23 mouse cellular contexts compared by ENCODE assay signal in genomic region chr2:166563076-166563475, GRCm38 (mm10).
"Had no signal": no experiment of that assay in that cellular context is flagged by ENCODE, and none has a peak within 500 bp of the region (broad histone marks: within the 10 kb centered on the region; RNA-seq: fewer than 3 reads in every experiment).

No protein-coding gene starts in this region.

- H3K27me3 ChIP-seq: heart, embryonic 12.5 days; intestine, embryonic 15.5 days; liver, embryonic 13.5 days had no signal

- H3K9me3 ChIP-seq: heart, embryonic 10.5 days; heart, embryonic 12.5 days; hindbrain, embryonic 10.5 days; hindbrain, embryonic 12.5 days; intestine, embryonic 15.5 days; liver, embryonic 13.5 days had no signal

- H3K4me1 ChIP-seq: heart, embryonic 12.5 days had no signal

- H3K4me2 ChIP-seq: heart, embryonic 12.5 days; hindbrain, embryonic 12.5 days; hindbrain, embryonic 14.5 days; intestine, embryonic 15.5 days; liver, embryonic 11.5 days; liver, embryonic 13.5 days had no signal

- DNase-seq: gastrocnemius, adult 2 months; gastrocnemius, postnatal 10 days; gastrocnemius, postnatal 25 days; heart, adult 18-20 months; heart, postnatal 10 days; heart, postnatal 4 days; kidney, adult 18-20 months; kidney, adult 8-10 months; kidney, postnatal 10 days; kidney, postnatal 25 days; kidney, postnatal 4 days; liver; liver, embryonic 13.5 days had no signal

- H3K36me3 ChIP-seq: intestine, embryonic 15.5 days had no signal

- H3K4me3 ChIP-seq: gastrocnemius, adult 2 months; heart, embryonic 10.5 days; heart, embryonic 12.5 days; hindbrain, embryonic 10.5 days; hindbrain, embryonic 12.5 days; intestine, embryonic 15.5 days; layer of hippocampus, adult 2 months; liver, embryonic 13.5 days had no signal

- ATAC-seq: inflammation-experienced regulatory T-cells, adult 6 months; intestine, postnatal 0 days had no signal

- H3K27ac ChIP-seq: gastrocnemius, adult 2 months; hindbrain, embryonic 12.5 days; hindbrain, embryonic 14.5 days; intestine, embryonic 15.5 days; layer of hippocampus, adult 2 months; liver, embryonic 13.5 days had no signal

- H3K9ac ChIP-seq: heart, embryonic 12.5 days; hindbrain, embryonic 12.5 days; hindbrain, embryonic 14.5 days; intestine, embryonic 15.5 days; liver, embryonic 13.5 days had no signal
